Mouse (Mus musculus) myocyte (in vitro differentiated cells): ENCODE measurements around the gene Ushbp1.
A peak's percentile ranks its signal among the peaks of the same experiment; 100 is the strongest.

Source experiments
- CEBPB ChIP-seq: IDR thresholded peaks from 2 replicates; pipeline ENCODE4 v1.6.1; 2011; ENCODE audit warnings: mild to moderate bottlenecking, moderate library complexity; ENCODE audit not compliant: poor library complexity, insufficient read depth, severe bottlenecking
- E2F4 ChIP-seq: IDR thresholded peaks from one replicate; pipeline ENCODE4 v1.6.1; 2011; ENCODE audit warnings: mild to moderate bottlenecking, control low read depth, moderate library complexity; ENCODE audit not compliant: insufficient read depth
- MAX ChIP-seq: IDR thresholded peaks from one replicate; pipeline ENCODE4 v1.6.1; 2011; ENCODE audit warnings: low read depth, mild to moderate bottlenecking, control low read depth
- MYOD1 ChIP-seq, 3 experiments: IDR thresholded peaks; one replicate each; pipeline ENCODE4 v1.6.1; 2011; ENCODE audit warnings: control low read depth in 2 of 3, low read depth in 2 of 3, mild to moderate bottlenecking in 2 of 3, moderate library complexity in 1 of 3; ENCODE audit not compliant: insufficient read length in 2 of 3, control insufficient read depth in 1 of 3
- MYOG ChIP-seq, 3 experiments: IDR thresholded peaks; one replicate each; pipeline ENCODE4 v1.6.1; 2011; ENCODE audit warnings: control low read depth in 2 of 3, low read depth in 2 of 3, mild to moderate bottlenecking in 2 of 3; ENCODE audit not compliant: insufficient read length in 2 of 3, control insufficient read depth in 1 of 3, insufficient read depth in 1 of 3
- POLR2A ChIP-seq: IDR thresholded peaks from one replicate; pipeline ENCODE4 v1.6.1; 2011; ENCODE audit warnings: low read depth, mild to moderate bottlenecking, control low read depth, moderate library complexity; ENCODE audit not compliant: insufficient read length
- POLR2AphosphoS2 ChIP-seq: IDR thresholded peaks from one replicate; pipeline ENCODE4 v1.6.1; 2011; ENCODE audit warnings: low read depth, control low read depth; ENCODE audit not compliant: insufficient read length
- REST ChIP-seq: IDR thresholded peaks from one replicate; pipeline ENCODE4 v1.6.1; 2011; ENCODE audit warnings: mild to moderate bottlenecking, control low read depth, moderate library complexity; ENCODE audit not compliant: insufficient read depth, insufficient read length
- SRF ChIP-seq: IDR thresholded peaks from one replicate; pipeline ENCODE4 v1.6.1; 2011; ENCODE audit warnings: low read depth; ENCODE audit not compliant: control insufficient read depth, insufficient read length
- TCF12 ChIP-seq: IDR thresholded peaks from one replicate; pipeline ENCODE4 v1.6.1; 2011; ENCODE audit warnings: mild to moderate bottlenecking, control low read depth; ENCODE audit not compliant: poor library complexity, insufficient read depth, severe bottlenecking
- USF1 ChIP-seq: IDR thresholded peaks from one replicate; pipeline ENCODE4 v1.6.1; 2011; ENCODE audit warnings: low read depth, mild to moderate bottlenecking, control low read depth, moderate library complexity

DNA sequence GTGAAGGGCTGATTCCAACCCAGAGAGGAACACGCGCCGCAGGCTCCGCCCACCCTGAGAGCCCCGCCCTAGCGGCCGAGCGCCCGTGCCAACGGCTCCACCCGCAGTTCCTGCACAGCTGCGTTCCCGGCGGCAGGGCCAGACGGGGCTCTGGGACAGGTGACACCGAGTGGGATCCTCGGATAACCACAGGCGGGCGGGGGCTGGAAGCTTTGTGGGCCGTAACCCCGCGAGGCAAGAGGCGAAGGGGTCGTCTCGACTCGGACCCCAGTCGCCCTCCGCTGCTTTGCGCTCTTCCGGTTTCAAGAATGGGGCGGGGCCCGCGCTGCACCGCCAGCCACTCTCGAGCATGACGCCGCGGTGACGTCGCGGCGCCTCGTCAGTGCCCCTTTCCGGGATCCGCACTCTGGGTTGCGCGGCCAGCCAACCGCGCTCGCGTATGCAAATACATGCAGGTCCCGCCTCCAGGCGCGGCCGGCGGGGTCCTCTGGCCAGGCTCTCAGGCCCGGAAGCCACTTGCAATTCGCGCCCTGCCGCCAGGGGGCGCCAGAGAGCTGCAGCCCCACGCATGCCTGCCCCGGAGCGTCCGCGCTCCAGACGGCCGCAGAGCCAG, 24.3 kb downstream of the Ushbp1 start, which contains the start of gene Ocel1:
- no peak for TF ChIP-seq REST
- peak; percentile 7 for TF ChIP-seq TCF12
- no peak for TF ChIP-seq CEBPB
- TF ChIP-seq POLR2A, result peak; percentile 77
- peak in 2 of 3 experiments; percentile 54 to 86 for TF ChIP-seq MYOG (IDR thresholded peaks at IDR 0.05; ENCODE audit: control insufficient read depth in 1 of 3, insufficient read depth in 1 of 3, insufficient read length in 2 of 3, low read depth in 2 of 3)
- peak; percentile 1 for TF ChIP-seq USF1
- TF ChIP-seq E2F4, result no peak
- TF ChIP-seq SRF, result peak; percentile 65
- peak in 2 of 3 experiments; percentile 68 to 73 for TF ChIP-seq MYOD1 (IDR thresholded peaks at IDR 0.05; ENCODE audit: control insufficient read depth in 1 of 3, insufficient read length in 2 of 3, low read depth in 2 of 3)
- no peak for TF ChIP-seq MAX
- TF ChIP-seq POLR2AphosphoS2, result peak; percentile 79
